Mouse (Mus musculus): ENCODE measurements around the gene Mbip.

DNA sequence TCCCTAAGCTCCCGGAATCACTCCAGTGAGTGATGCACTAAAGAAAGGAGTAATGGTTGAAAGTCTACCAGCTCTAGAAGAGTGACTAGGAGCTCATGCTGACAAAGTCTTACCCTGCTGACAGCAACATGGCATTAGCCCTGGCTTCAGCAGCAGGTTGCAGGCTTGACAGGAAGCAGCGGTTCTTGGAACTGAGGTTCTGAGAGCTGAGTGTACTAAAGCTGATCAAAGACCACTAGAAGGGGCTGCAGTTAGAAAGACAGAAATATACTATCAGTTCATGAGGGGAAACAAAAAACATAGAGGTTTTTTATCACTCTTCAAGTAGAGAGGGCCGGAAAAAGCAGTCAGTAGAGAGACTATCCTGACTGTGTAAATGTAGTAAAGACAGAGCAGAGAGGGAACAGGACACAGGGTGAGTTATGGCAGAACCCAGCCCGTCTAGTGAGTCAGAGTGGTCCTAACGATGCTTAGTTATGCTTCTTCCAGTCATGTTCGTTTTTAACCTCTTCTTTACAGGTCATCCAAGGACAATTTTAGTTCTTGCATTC is 18.2 kb downstream of the Mbip start:
- no peak for TF ChIP-seq POLR2A (IDR thresholded peaks at IDR 0.05; ENCODE audit: extremely low read depth, insufficient read depth, low read length)
- TF ChIP-seq CTCF (IDR thresholded peaks at IDR 0.05; ENCODE audit: extremely low read depth, insufficient read depth, low read length) = no peak
